Mouse (Mus musculus): Measurements from ENCODE around the gene Sltm. TPM values are rescaled to one million over a fixed set of nuclear protein-coding genes. Genes with fewer than 3 reads are reported as not detected.
"Not testable (repeated sequence)": the region's sequence is repeated elsewhere in the genome, so short reads cannot be mapped to it uniquely, and the experiment has no call there.

Sltm gene
- total RNA-seq, 2 experiments from 2014 or later: 14.0 to 15.7 TPM

GRCm38 (mm10) chr9:70546576-70546975, 4.0 kb downstream of the Sltm start:
- DNase-seq; intact Hi-C loops (cut with DNase I): not testable (repeated sequence)

GRCm38 (mm10) chr9:70548304-70548703, 5.8 kb downstream of the Sltm start:
- intact Hi-C loops (cut with DNase I): no loop called here

GRCm38 (mm10) chr9:70551524-70551923, 9.0 kb downstream of the Sltm start:
- intact Hi-C loops (cut with DNase I): no loop called here

More at GRCm38 (mm10) chr9:70548304-70548703, 5.8 kb downstream of the Sltm start:
- DNase-seq: no peak

GRCm38 (mm10) chr9:70552233-70552632, 9.7 kb downstream of the Sltm start:
- DNase-seq: not testable (repeated sequence)

More at GRCm38 (mm10) chr9:70551524-70551923, 9.0 kb downstream of the Sltm start:
- DNase-seq: no peak

DNA sequence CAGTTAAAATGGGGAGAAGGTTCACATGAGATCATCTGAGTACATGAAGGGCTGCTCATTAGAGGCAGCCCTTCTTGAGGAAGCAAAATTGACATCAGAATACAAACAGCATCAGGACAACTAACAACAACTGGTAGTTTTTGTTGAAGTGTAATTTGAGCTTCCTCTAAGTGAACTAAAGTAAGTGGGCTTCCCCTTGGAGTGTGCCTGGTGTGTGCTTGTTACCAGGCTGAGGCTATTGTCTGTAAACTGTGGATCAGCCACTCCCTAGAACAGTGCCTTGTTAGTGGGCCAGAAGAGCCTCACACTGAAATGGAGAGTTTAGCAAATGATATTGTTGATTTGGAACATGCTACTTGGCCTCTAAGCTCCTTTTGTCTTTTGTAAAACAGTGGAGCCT, 12.9 kb downstream of the Sltm start:
- DNase-seq: no peak

More at GRCm38 (mm10) chr9:70552233-70552632, 9.7 kb downstream of the Sltm start:
- intact Hi-C loops (cut with DNase I): not testable (repeated sequence)

GRCm38 (mm10) chr9:70556796-70557195, 14.2 kb downstream of the Sltm start:
- DNase-seq: no peak
- intact Hi-C loops (cut with DNase I): no loop called here

More for the DNA sequence above, 12.9 kb downstream of the Sltm start:
- intact Hi-C loops (cut with DNase I): no loop called here

DNA sequence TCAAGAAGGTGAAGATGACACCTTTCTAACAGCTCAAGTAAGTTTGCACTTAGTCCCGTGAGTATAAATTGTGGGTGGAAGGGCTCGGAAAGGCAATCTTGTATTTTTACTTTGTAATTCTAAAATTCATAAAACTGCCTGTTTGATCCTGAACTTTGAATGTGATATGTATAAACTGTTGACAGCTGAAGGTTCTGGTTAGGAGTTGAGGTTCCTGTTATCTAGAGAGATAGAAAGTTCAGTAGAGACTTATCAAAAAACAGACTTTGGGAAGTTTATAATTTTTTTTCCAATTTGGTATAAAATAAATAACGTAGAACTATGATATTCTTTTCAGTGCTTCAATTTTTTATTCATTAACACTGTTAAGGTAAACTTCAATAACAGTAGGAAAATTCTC, 20.3 kb downstream of the Sltm start:
- no peak for DNase-seq
- intact Hi-C loops (cut with DNase I): no loop called here

DNA sequence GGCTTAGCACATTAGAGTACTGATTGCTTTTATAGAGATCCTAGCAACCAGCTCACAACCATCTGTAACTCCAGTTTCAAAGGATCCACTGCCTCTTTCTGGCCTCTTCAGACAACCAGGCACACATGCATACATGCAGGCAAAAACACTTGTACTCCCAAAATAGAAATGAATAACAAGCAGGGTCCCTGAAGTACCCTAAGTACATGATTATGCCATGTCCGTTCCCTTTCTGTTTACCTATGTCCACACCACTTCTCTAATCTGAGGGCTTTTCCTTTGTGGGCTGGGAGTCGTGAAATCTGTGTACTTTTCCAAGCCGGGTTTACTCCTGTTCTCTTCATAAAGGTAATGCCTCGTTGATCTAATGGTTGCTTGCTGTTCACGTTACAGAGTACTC, 25.1 kb downstream of the Sltm start:
- intact Hi-C loops (cut with DNase I): loop anchor here (5.0 kb wide), 1 partner anchor 150 kb away; no protein-coding TSS in a partner anchor
- DNase-seq: no peak

- intact Hi-C loops (cut with DNase I): no loop called here
- DNase-seq: no peak
These were observed 27.8 kb downstream of the Sltm start for GRCm38 (mm10) chr9:70570351-70570750.

- intact Hi-C loops (cut with DNase I): no loop called here
- no peak for DNase-seq
These were observed 35.6 kb downstream of the Sltm start for GRCm38 (mm10) chr9:70578123-70578522.

- no peak for DNase-seq
- intact Hi-C loops (cut with DNase I): no loop called here
These were observed 38.4 kb downstream of the Sltm start for GRCm38 (mm10) chr9:70580956-70581355.

- DNase-seq: no peak
- intact Hi-C loops (cut with DNase I): no loop called here
These were observed 42.1 kb downstream of the Sltm start for GRCm38 (mm10) chr9:70584641-70585040.

DNA sequence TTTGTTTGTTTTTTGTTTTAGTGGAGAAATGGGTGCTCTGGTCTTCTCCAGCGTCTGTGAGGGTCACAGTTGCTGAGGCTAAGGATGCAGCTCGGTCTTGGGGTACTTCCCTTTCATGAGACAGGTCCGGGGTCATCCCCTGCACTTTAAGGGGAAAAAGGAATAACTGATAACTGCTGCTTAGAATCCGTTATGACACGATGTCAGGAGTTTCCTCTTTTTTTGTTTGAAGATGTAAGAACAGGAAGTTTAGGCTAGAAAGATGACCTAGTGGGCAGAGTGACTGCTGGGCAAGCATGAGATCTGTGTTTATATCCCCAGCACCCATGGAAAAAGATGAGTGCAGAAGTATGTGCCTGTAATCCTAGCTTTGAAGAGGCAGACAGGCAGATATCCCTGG, 42.6 kb downstream of the Sltm start:
- intact Hi-C loops (cut with DNase I): no loop called here
- no peak for DNase-seq

DNA sequence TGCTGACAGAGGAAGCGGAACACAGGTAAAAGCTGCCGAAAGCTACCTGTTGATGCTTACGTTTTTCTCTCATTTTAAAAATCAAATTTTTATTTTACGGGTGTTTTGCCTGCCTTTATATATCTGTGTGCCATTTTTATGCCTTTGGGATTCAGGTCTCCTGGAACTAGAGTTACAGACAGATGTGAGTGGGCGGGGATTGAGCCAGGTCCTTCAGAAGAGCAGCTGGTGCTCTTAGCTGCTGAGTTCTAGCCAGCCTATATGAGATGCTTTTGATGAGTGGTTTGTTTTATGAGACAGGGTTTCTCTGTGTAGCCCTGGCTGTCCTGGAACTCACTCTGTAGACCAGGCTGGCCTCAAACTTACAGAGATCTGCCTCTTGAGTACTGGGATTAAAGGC, 44.6 kb downstream of the Sltm start:
- intact Hi-C loops (cut with DNase I): no loop called here
- no peak for DNase-seq

DNA sequence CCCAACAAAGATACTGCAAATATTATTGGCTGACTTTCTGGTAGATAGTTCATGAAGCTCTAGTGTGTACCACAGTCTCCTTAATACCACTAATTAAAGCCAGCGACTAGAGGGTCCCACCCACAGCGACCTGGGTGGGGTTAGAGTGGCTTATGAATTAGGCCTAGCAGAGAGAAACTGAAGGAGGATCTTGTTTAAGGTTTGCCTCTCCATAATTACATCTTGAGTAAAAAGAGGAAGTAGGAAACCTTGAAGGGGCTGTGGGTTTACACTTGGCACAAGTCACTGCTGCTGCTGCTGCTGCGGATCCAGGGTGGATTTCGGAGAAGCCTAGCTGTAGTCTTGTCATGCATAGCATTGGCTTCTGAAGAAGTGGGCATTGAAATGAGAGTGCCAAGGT, 48.2 kb downstream of the Sltm start:
- intact Hi-C loops (cut with DNase I): no loop called here
- DNase-seq: no peak

GRCm38 (mm10) chr9:70591486-70591885, 48.9 kb downstream of the Sltm start:
- intact Hi-C loops (cut with DNase I): no loop called here
- DNase-seq: no peak

DNA sequence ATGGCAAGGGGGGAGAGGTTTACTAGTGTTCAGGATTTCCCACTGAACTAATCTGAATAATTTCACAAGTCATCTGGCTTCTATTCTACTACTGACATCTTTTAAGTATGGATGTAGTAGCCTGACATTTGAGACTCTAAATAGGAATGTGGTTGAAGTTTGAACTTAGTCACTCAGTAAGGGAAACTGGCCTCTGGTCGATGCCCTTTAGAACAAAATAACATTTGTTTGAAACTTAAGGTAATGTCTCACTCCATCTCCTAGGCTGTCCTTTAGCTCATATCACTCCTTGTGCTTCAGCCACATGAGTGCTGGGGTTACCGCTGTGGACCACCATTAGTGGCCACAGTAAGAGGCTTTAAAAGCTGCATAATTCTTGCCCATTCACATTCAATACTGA, 55.7 kb downstream of the Sltm start:
- no peak for DNase-seq
- intact Hi-C loops (cut with DNase I): no loop called here

DNA sequence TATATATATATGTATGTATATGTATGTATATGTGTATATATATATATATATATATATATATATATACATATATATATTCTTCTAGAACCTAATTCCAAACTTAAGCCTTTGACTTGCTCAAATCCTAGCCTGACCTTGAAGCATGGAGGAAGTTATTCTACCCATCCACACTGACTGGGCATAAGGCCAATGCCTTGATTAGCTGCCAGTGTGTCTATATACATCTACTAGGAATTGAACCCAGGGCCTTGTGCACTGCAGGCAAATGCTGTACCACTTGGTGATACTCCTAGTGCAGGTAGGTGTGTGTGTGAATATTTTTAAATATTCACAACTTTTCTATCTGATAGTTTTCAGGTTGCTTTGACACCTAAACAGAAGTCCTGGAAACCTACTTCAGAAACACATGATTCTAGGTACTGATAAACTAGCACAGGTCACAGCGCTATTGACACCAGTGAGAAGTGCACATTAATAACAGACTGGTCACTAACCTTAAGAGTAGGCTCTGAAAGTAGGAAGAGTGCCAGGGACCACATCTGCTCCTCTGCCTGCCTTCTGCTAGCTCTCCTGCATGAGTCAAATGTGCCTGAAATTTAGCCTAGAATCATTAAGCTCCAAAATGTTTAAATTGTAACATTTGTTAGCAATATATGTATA, 59.8 kb downstream of the Sltm start:
- intact Hi-C loops (cut with DNase I): no loop called here
- no peak for DNase-seq

DNA sequence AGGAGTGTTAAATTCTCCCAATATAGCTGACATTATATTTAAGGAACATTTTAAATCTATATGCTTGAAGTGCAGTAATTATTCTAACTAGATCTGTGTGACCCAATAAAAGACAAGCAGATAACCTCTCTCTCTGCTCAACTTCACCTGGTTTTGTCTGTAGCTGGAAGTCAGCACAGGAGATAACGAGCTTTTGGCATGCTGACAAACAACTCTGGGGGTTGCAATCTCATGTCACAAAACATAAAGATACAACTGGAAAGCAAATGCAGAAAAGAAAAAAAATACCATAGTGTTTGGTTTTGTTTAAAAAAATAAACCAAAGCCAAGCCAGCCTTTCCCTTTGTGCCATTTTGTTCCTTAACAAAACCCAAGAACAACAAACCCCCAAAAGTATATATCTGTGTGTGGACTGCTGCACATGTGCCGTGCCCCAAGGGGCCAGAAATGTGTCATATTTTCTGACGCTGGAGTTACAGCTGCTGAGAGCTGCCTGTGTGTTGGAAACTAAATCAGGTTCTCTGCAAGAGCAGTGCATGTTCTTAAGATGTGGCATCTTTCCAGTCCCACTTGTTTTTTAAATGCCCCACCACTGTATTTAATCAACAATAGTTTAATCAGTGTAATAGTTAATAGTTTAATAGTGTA, 68.6 kb downstream of the Sltm start:
- intact Hi-C loops (cut with DNase I): no loop called here

DNA sequence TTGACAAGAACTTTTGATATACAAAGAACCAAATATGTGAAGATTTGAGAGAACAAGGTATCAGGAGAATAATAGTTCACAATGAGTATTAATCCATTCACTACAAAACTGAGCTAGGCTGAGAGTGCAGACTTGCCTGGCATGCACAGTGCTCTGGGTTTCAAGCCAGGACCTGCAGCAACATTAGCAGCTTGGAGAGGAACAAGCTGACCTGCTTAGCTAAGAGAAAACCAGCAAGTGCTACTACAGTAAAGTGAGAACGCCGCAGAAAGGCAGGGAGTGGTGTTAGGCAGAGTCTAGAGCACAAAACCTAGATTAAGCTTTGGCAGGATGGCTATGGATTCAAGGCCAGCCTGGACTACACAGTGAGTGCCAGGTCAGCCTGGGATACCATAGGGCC, 87.2 kb downstream of the Sltm start:
- DNase-seq: peak in 1 of 2 experiments; percentile 7
- intact Hi-C loops (cut with DNase I): no loop called here

More for the DNA sequence above, 68.6 kb downstream of the Sltm start:
- no peak for DNase-seq

DNA sequence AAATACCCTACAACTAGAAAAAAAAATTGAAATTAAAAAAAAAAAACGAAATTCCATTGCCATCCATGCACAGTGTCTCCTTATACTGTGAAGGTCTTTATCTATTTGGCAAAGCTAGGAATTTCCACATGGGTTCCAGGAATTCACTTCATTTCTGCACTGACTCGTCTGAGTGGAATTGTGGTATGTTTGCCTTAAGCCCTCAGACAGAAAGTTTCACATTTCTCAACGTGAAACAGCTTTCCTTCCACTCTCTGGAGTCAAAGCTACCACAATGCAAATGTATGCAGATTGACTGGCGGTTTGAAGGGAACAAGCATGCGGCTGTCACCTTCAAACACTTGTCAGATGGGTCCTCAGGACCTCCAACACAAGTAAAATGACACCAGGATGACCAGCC, 89.1 kb downstream of the Sltm start:
- DNase-seq: no peak
- intact Hi-C loops (cut with DNase I): no loop called here

DNA sequence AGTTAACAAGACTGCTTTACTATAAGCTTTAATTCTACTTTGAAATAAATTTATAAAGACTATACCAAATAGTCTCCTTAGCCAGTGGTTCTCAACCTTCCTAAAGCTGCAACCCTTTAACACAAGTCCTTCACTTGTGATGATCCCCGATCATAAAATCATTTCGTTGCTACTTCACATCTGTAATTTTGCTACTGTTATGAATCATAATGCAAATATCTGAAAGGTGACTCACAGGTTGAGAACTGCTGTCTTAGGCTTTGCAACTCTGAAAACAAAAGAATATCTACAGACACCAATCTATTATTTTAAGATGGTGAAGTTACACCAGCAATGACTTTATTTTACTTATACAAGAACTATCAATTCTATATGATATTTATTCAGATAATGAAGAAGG, 94.2 kb downstream of the Sltm start:
- intact Hi-C loops (cut with DNase I): no loop called here
- DNase-seq: no peak
